Mouse (Mus musculus) megakaryocyte progenitor cell, adult 5-6 weeks (primary cell): ENCODE measurements around the gene Ncoa6. TPM values are rescaled to one million over a fixed set of nuclear protein-coding genes. Genes with fewer than 3 reads are reported as not detected.
A peak's percentile ranks its signal among the peaks of the same experiment; 100 is the strongest.
"Not testable (repeated sequence)": the region's sequence is repeated elsewhere in the genome, so short reads cannot be mapped to it uniquely, and the experiment has no call there.

Experiments used
- ATAC-seq: replicated peaks from 2 replicates; pipeline ENCODE4 v1.8.0; 2016; ENCODE audit warnings: mild to moderate bottlenecking, moderate TSS enrichment, inconsistent platforms; ENCODE audit not compliant: poor library complexity
- total RNA-seq, 2 experiments: library from RNA; stranded (forward) in 1 of 2; stranded (reverse) in 1 of 2; fragments of 157-497, 149-512 nt in 1 of 2; fragments of 200-1000 nt in 1 of 2; gene quantifications; 2 replicates each; pipeline versions ENCODE4 v1.2.3 to v1.2.4; 2015 to 2017

The Ncoa6 gene
- total RNA-seq (2015): 58.3 and 61.2 TPM in 2 replicates
- total RNA-seq (2017): 12.4 and 15.4 TPM in 2 replicates

GRCm38 (mm10) chr2:155473570-155474088, at the start of gene Ncoa6:
Gene Ncoa6, minus strand, starts transcription at chr2:155473894.
- peak; percentile 80 for ATAC-seq

- no peak for ATAC-seq
Observed at GRCm38 (mm10) chr2:155518531-155519270, 45.0 kb upstream of the Ncoa6 start.

GRCm38 (mm10) chr2:155517455-155518423, 44.0 kb upstream of the Ncoa6 start, which contains the start of the genes Acss2 and Ggt7:
Gene Acss2, plus strand, starts transcription at chr2:155517948.
Gene Ggt7, minus strand, starts transcription at chr2:155518237.
- ATAC-seq: peak; percentile 89

GRCm38 (mm10) chr2:155515941-155516340, 42.2 kb upstream of the Ncoa6 start:
- 0 out of 2 replicates have a peak, but pooled peaks have one; percentile 21 for ATAC-seq

GRCm38 (mm10) chr2:155514666-155515065, 41.0 kb upstream of the Ncoa6 start:
- peak; percentile 10; the same call in 1 of the 2 replicates for ATAC-seq

- ATAC-seq: no peak
Observed at GRCm38 (mm10) chr2:155513543-155513942, 39.8 kb upstream of the Ncoa6 start.

- ATAC-seq: peak; percentile 78
Observed at GRCm38 (mm10) chr2:155512479-155512878, 38.8 kb upstream of the Ncoa6 start.

GRCm38 (mm10) chr2:155507721-155508470, 34.2 kb upstream of the Ncoa6 start:
- no peak for ATAC-seq

GRCm38 (mm10) chr2:155505811-155506210, 32.1 kb upstream of the Ncoa6 start:
- no peak for ATAC-seq

GRCm38 (mm10) chr2:155504440-155505355, 31.0 kb upstream of the Ncoa6 start:
- ATAC-seq: no peak

GRCm38 (mm10) chr2:155502596-155502995, 28.9 kb upstream of the Ncoa6 start:
- ATAC-seq: no peak

- no peak for ATAC-seq
Observed at GRCm38 (mm10) chr2:155490998-155491397, 17.3 kb upstream of the Ncoa6 start.

GRCm38 (mm10) chr2:155482021-155482420, 8.3 kb upstream of the Ncoa6 start:
- ATAC-seq: peak; percentile 83

GRCm38 (mm10) chr2:155472671-155473569, 774 bp downstream of the Ncoa6 start:
- ATAC-seq: peak; percentile 62

- peak; percentile 50; the same call in 1 of the 2 replicates for ATAC-seq
Observed at GRCm38 (mm10) chr2:155466861-155467260, 6.8 kb downstream of the Ncoa6 start.

GRCm38 (mm10) chr2:155453591-155453990, 20.1 kb downstream of the Ncoa6 start:
- no peak for ATAC-seq

GRCm38 (mm10) chr2:155451256-155451655, 22.4 kb downstream of the Ncoa6 start:
- no peak for ATAC-seq

GRCm38 (mm10) chr2:155447906-155448305, 25.8 kb downstream of the Ncoa6 start:
- ATAC-seq: not testable (repeated sequence)
